Mouse (Mus musculus) cerebellum, adult 9-10 months (tissue): ENCODE data around the gene Mcrip2.

Source experiments
- DNase-seq: peaks from one replicate; pipeline ENCODE4 v3.0.0; 2022

Mcrip2 gene

GRCm38 (mm10) chr17:25863681-25864080 is 4.9 kb downstream of the Mcrip2 start:
- no peak for DNase-seq

- DNase-seq = no peak
Measured at GRCm38 (mm10) chr17:25861704-25862612, 6.6 kb downstream of the Mcrip2 start.

GRCm38 (mm10) chr17:25860832-25861703 is 7.5 kb downstream of the Mcrip2 start, which contains the start of gene Wdr90:
Gene Wdr90, minus strand, starts transcription at chr17:25861501.
- peak; percentile 89 for DNase-seq

- no peak for DNase-seq
Measured at GRCm38 (mm10) chr17:25860229-25860628, 8.3 kb downstream of the Mcrip2 start.

GRCm38 (mm10) chr17:25844396-25844901 is 24.1 kb downstream of the Mcrip2 start, which contains the start of gene Rhot2:
Gene Rhot2, minus strand, starts transcription at chr17:25844851.
- peak; percentile 93 for DNase-seq

- peak; percentile 65 for DNase-seq
Measured at GRCm38 (mm10) chr17:25843636-25844395, 24.7 kb downstream of the Mcrip2 start.

- no peak for DNase-seq
Measured at GRCm38 (mm10) chr17:25843122-25843521, 25.4 kb downstream of the Mcrip2 start.

GRCm38 (mm10) chr17:25842509-25842908 is 26.1 kb downstream of the Mcrip2 start:
- DNase-seq = no peak

- DNase-seq = no peak
Measured at GRCm38 (mm10) chr17:25841117-25841880, 27.3 kb downstream of the Mcrip2 start, which contains the start of gene Gm20683. Gene Gm20683, minus strand, starts transcription at chr17:25841763.

- no peak for DNase-seq
Measured at GRCm38 (mm10) chr17:25840519-25840918, 28.0 kb downstream of the Mcrip2 start.

- no peak for DNase-seq
Measured at GRCm38 (mm10) chr17:25839455-25840235, 28.9 kb downstream of the Mcrip2 start.

- DNase-seq = no peak
Measured at GRCm38 (mm10) chr17:25838904-25839303, 29.7 kb downstream of the Mcrip2 start.

- DNase-seq = peak; percentile 56
Measured at GRCm38 (mm10) chr17:25837533-25837932, 31.0 kb downstream of the Mcrip2 start.

GRCm38 (mm10) chr17:25837076-25837410 is 31.5 kb downstream of the Mcrip2 start, which contains the start of gene Rhbdl1:
Gene Rhbdl1, minus strand, starts transcription at chr17:25837295.
- DNase-seq = peak; percentile 89

- no peak for DNase-seq
Measured at GRCm38 (mm10) chr17:25836397-25837075, 32.0 kb downstream of the Mcrip2 start.

GRCm38 (mm10) chr17:25835816-25836215 is 32.7 kb downstream of the Mcrip2 start:
- peak; percentile 68 for DNase-seq

- peak; percentile 57 for DNase-seq
Measured at GRCm38 (mm10) chr17:25835301-25835700, 33.3 kb downstream of the Mcrip2 start.

- DNase-seq = peak; percentile 69
Measured at GRCm38 (mm10) chr17:25834595-25835222, 33.9 kb downstream of the Mcrip2 start.

- peak; percentile 74 for DNase-seq
Measured at GRCm38 (mm10) chr17:25833961-25834594, 34.5 kb downstream of the Mcrip2 start.
